Mouse (Mus musculus) hindbrain, embryonic 13.5 days (tissue): ENCODE results near the gene Nfkbib. TPM values are rescaled to one million over a fixed set of nuclear protein-coding genes. Genes with fewer than 3 reads are reported as not detected.

Source experiments
- ATAC-seq: fragments of 200-750 bp; cut with Nextera tagmentation; 2 replicates; pipeline ENCODE4 v1.8.0; 2017; ENCODE audit warnings: moderate TSS enrichment; ENCODE audit not compliant: low FRiP score
- H3K27ac ChIP-seq: fragments of 300-500 bp; sonication (generic); 2 replicates; pipeline ENCODE4 v1.5.1; 2015; ENCODE audit warnings: inconsistent platforms, mild to moderate bottlenecking, moderate library complexity
- H3K27me3 ChIP-seq: fragments of 300-500 bp; sonication (generic); 2 replicates; pipeline ENCODE4 v1.6.1; 2015; ENCODE audit warnings: mild to moderate bottlenecking, inconsistent platforms
- H3K36me3 ChIP-seq: fragments of 300-500 bp; sonication (generic); 2 replicates; pipeline ENCODE4 v1.6.1; 2015; ENCODE audit warnings: mild to moderate bottlenecking, inconsistent platforms
- H3K4me1 ChIP-seq: fragments of 300-500 bp; sonication (generic); replicated peaks from 2 replicates; pipeline ENCODE4 v1.6.1; 2015; ENCODE audit warnings: inconsistent platforms
- H3K4me2 ChIP-seq: fragments of 300-500 bp; sonication (generic); 2 replicates; pipeline ENCODE4 v1.6.1; 2015; ENCODE audit warnings: inconsistent platforms, mild to moderate bottlenecking, moderate library complexity
- H3K4me3 ChIP-seq: fragments of 300-500 bp; sonication (generic); 2 replicates; pipeline ENCODE4 v1.5.1; 2015; ENCODE audit warnings: mild to moderate bottlenecking, inconsistent platforms
- H3K9ac ChIP-seq: fragments of 300-500 bp; sonication (generic); 2 replicates; pipeline ENCODE4 v1.6.1; 2015; ENCODE audit warnings: mild to moderate bottlenecking, inconsistent platforms
- H3K9me3 ChIP-seq: fragments of 300-500 bp; sonication (generic); 2 replicates; pipeline ENCODE4 v1.6.1; 2016; ENCODE audit warnings: inconsistent platforms
- WGBS: fragments of 180-500 bp; shearing (Covaris S2); methylation state at CpG from one replicate; pipeline ENCODE4 v1.1.7; 2015; 5-methylcytosine and 5-hydroxymethylcytosine counted together
- polyA plus RNA-seq: library from polyadenylated mRNA; unstranded; fragments of >200 nt; fragmentation: Nextera tagmentation; extraction: Ambion mirVana; gene quantifications from 2 replicates; pipeline ENCODE4 v1.2.1, GENCODE M21; 2015

Gene Nfkbib
- polyA plus RNA-seq, 1 experiment from 2014 or later: 58.6 TPM

- ATAC-seq: peak; percentile 49; the same call in 1 of the 2 replicates
- Histone ChIP-seq H3K36me3 (peaks cover 52% of the 10 kb centered on the region), H3K4me3 (no peak overlapping the region), H3K27me3 (no peaks in the 10 kb centered on the region), H3K27ac (no peak overlapping the region; the same call in 1 of the 2 replicates), H3K9ac (no peak overlapping the region; the same call in 1 of the 2 replicates), H3K4me1 (peaks cover 4% of the 10 kb centered on the region), H3K4me2 (no peak overlapping the region), H3K9me3 (no peaks in the 10 kb centered on the region)
- 44% methylated on average over 6 of the region's 6 CpGs for WGBS
These were observed 12.9 kb upstream of the Nfkbib start for GRCm38 (mm10) chr7:28780067-28780658.

GRCm38 (mm10) chr7:28778825-28779224, 11.5 kb upstream of the Nfkbib start:
- H3K9me3 ChIP-seq: no peaks in the 10 kb centered on the region
- no peak overlapping the region for H3K4me3 ChIP-seq
- H3K27ac ChIP-seq: no peak overlapping the region
- peak overlapping the region; percentile 13; the same call in 1 of the 2 replicates for H3K9ac ChIP-seq
- 87% methylated on average over 9 of the region's 9 CpGs for WGBS
- ATAC-seq: no peak
- H3K4me1 ChIP-seq: peaks cover 13% of the 10 kb centered on the region
- H3K36me3 ChIP-seq: peaks cover 52% of the 10 kb centered on the region
- H3K27me3 ChIP-seq: no peaks in the 10 kb centered on the region
- H3K4me2 ChIP-seq: no peak overlapping the region

- peaks cover 18% of the 10 kb centered on the region for H3K4me1 ChIP-seq
- no peaks in the 10 kb centered on the region for H3K9me3 ChIP-seq
- no peak for ATAC-seq
- H3K4me2 ChIP-seq: no peak overlapping the region
- no peak overlapping the region for H3K27ac ChIP-seq
- peaks cover 39% of the 10 kb centered on the region for H3K36me3 ChIP-seq
- no peak overlapping the region for H3K4me3 ChIP-seq
- no peaks in the 10 kb centered on the region for H3K27me3 ChIP-seq
- no peak overlapping the region; the same call in 1 of the 2 replicates for H3K9ac ChIP-seq
- 78% methylated on average over 7 of the region's 7 CpGs for WGBS
These were observed 7.8 kb upstream of the Nfkbib start for GRCm38 (mm10) chr7:28775129-28775528.

- H3K4me3 ChIP-seq: no peak overlapping the region
- 40% methylated on average over 12 of the region's 12 CpGs for WGBS
- H3K9me3 ChIP-seq: no peaks in the 10 kb centered on the region
- H3K36me3 ChIP-seq: peaks cover 39% of the 10 kb centered on the region
- peak; percentile 56 for ATAC-seq
- H3K4me2 ChIP-seq: no peak overlapping the region
- peak overlapping the region; percentile 67 for H3K27ac ChIP-seq
- H3K4me1 ChIP-seq: peaks cover 18% of the 10 kb centered on the region
- H3K9ac ChIP-seq: no peak overlapping the region
- H3K27me3 ChIP-seq: no peaks in the 10 kb centered on the region
These were observed 6.9 kb upstream of the Nfkbib start for GRCm38 (mm10) chr7:28774164-28774563.

GRCm38 (mm10) chr7:28773163-28773562, 5.9 kb upstream of the Nfkbib start:
- Histone ChIP-seq H3K27ac (peak overlapping the region; percentile 67; the same call in 1 of the 2 replicates), H3K4me2 (no peak overlapping the region), H3K36me3 (peaks cover 30% of the 10 kb centered on the region), H3K9ac (no peak overlapping the region), H3K27me3 (no peaks in the 10 kb centered on the region), H3K9me3 (no peaks in the 10 kb centered on the region), H3K4me3 (no peak overlapping the region), H3K4me1 (peaks cover 28% of the 10 kb centered on the region)
- no peak for ATAC-seq
- 85% methylated on average over 3 of the region's 3 CpGs for WGBS

- WGBS: 92% methylated on average over 11 of the region's 11 CpGs
- Histone ChIP-seq H3K27ac (no peak overlapping the region), H3K9ac (no peak overlapping the region), H3K36me3 (peaks cover 20% of the 10 kb centered on the region), H3K4me3 (no peak overlapping the region), H3K9me3 (no peaks in the 10 kb centered on the region), H3K27me3 (no peaks in the 10 kb centered on the region), H3K4me2 (no peak overlapping the region), H3K4me1 (peaks cover 41% of the 10 kb centered on the region)
- ATAC-seq: no peak
These were observed 4.6 kb upstream of the Nfkbib start for GRCm38 (mm10) chr7:28771867-28772266.

GRCm38 (mm10) chr7:28770309-28770708, 3.0 kb upstream of the Nfkbib start:
- Histone ChIP-seq H3K4me1 (peaks cover 46% of the 10 kb centered on the region), H3K36me3 (peaks cover 15% of the 10 kb centered on the region; the same call in 1 of the 2 replicates), H3K4me3 (no peak overlapping the region), H3K9ac (no peak overlapping the region), H3K9me3 (no peaks in the 10 kb centered on the region), H3K27me3 (no peaks in the 10 kb centered on the region), H3K27ac (no peak overlapping the region), H3K4me2 (no peak overlapping the region)
- WGBS: 92% methylated on average over 3 of the region's 3 CpGs
- no peak for ATAC-seq

- WGBS: 93% methylated on average over 9 of the region's 9 CpGs
- Histone ChIP-seq H3K36me3 (peaks cover 9% of the 10 kb centered on the region; the same call in 1 of the 2 replicates), H3K4me1 (peaks cover 52% of the 10 kb centered on the region), H3K4me2 (no peak overlapping the region), H3K9ac (no peak overlapping the region), H3K27ac (no peak overlapping the region), H3K4me3 (no peak overlapping the region), H3K27me3 (no peaks in the 10 kb centered on the region), H3K9me3 (no peaks in the 10 kb centered on the region)
- no peak for ATAC-seq
These were observed 2.2 kb upstream of the Nfkbib start for GRCm38 (mm10) chr7:28769414-28769958.

GRCm38 (mm10) chr7:28766910-28767309, 402 bp downstream of the Nfkbib start:
- 1% methylated on average over 14 of the region's 14 CpGs for whole genome bisulfite sequencing
- H3K4me2 ChIP-seq: peak overlapping the region; percentile 67
- H3K9ac ChIP-seq: peak overlapping the region; percentile 70

GRCm38 (mm10) chr7:28766173-28766879, 986 bp downstream of the Nfkbib start, which contains the start of gene Sirt2:
Gene Sirt2, plus strand, starts transcription at chr7:28766735.
- WGBS: under 1% methylated on average over 45 of the region's 45 CpGs
- peak; percentile 99 for ATAC-seq
- peak within 1 kb of the TSS; percentile 69 for H3K4me3 ChIP-seq
- peak within 1 kb of the TSS; percentile 67 for H3K4me2 ChIP-seq
- peak within 1 kb of the TSS; percentile 78 for H3K9ac ChIP-seq
- H3K36me3 ChIP-seq: peaks cover 19% of the 10 kb centered on the region
- H3K9me3 ChIP-seq: no peaks in the 10 kb centered on the region
- peaks cover 37% of the 10 kb centered on the region for H3K4me1 ChIP-seq
- no peaks in the 10 kb centered on the region for H3K27me3 ChIP-seq
- 0 out of 2 replicates have a peak within 1 kb of the TSS, but pooled peaks have one; percentile 24 for H3K27ac ChIP-seq

More at GRCm38 (mm10) chr7:28766910-28767309, 402 bp downstream of the Nfkbib start:
- H3K36me3 ChIP-seq: peaks cover 13% of the 10 kb centered on the region
- peak overlapping the region; percentile 69 for H3K4me3 ChIP-seq
- H3K9me3 ChIP-seq: no peaks in the 10 kb centered on the region
- H3K27me3 ChIP-seq: no peaks in the 10 kb centered on the region
- peak; percentile 30 for ATAC-seq
- H3K27ac ChIP-seq: no peak overlapping the region
- peaks cover 37% of the 10 kb centered on the region for H3K4me1 ChIP-seq

GRCm38 (mm10) chr7:28765211-28765610, 2.1 kb downstream of the Nfkbib start:
- Histone ChIP-seq H3K4me1 (peaks cover 37% of the 10 kb centered on the region), H3K9me3 (no peaks in the 10 kb centered on the region), H3K27ac (no peak overlapping the region), H3K4me3 (peak overlapping the region; percentile 69), H3K9ac (peak overlapping the region; percentile 78), H3K27me3 (no peaks in the 10 kb centered on the region), H3K4me2 (peak overlapping the region; percentile 66), H3K36me3 (peaks cover 30% of the 10 kb centered on the region)
- 90% methylated on average over 6 of the region's 6 CpGs for WGBS
- ATAC-seq: no peak

- Histone ChIP-seq H3K4me2 (no peak overlapping the region), H3K27me3 (peaks cover 8% of the 10 kb centered on the region; the same call in 1 of the 2 replicates), H3K27ac (no peak overlapping the region), H3K36me3 (peaks cover 57% of the 10 kb centered on the region), H3K4me1 (peaks cover 15% of the 10 kb centered on the region), H3K9ac (no peak overlapping the region), H3K9me3 (no peaks in the 10 kb centered on the region), H3K4me3 (no peak overlapping the region)
- no peak for ATAC-seq
- WGBS: 90% methylated on average over 9 of the region's 9 CpGs
These were observed 5.4 kb downstream of the Nfkbib start for GRCm38 (mm10) chr7:28761907-28762306.
